Mouse (Mus musculus) embryo, embryonic 10 days (tissue): ENCODE measurements around the gene Ube2d1.

Source experiments
- DNase-seq: peaks from one replicate; pipeline ENCODE4 v3.0.0-alpha.2; 2015; ENCODE audit warnings: low spot score

Ube2d1 gene

DNA sequence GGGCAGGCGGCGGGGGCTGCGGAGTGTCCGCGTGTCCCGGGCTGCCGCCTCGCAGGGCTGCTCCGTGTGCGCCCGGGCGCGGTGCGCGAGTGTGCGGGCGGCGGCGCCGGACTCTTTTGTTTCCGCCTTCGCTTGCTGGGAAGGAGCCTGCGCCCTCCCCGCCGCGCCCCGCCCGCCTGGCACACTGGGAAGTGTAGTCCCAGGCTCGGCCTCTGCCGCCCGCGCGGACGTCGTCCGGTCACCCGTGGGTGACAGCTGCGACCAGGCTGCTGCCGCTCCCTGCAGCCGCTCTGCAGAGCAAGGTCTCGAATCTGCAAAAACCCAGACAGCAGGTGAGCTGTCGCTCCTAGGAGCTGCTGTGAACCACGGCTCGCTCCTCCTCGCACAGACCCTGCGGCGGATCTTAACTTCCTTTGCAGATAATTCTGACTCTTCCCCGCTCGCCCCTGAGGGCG lies at the start of gene Ube2d1:
Gene Ube2d1, minus strand, starts transcription at position 137 of the 455 bp plus-strand sequence.
- DNase-seq, result peak; percentile 86

DNA sequence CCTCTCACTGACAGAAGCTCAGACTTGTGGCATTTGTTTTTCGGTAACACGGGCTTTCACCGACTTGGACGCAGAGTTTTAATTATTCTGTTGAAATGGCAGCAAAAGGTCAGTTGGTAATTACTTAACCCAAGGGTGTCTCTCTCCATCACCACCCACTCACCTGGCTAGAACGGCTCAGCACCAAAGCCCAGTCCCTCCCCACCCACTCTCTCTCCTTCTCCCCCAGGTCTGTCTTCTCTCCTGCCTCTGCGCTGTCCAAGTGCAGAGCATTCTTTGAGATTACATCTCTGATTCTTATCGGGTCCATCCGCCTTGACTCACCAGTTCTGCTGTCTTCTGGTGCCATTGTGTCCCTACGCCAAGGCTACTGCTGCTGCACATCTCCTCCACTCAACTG lies 47.8 kb upstream of the Ube2d1 start:
- no peak for DNase-seq

DNA sequence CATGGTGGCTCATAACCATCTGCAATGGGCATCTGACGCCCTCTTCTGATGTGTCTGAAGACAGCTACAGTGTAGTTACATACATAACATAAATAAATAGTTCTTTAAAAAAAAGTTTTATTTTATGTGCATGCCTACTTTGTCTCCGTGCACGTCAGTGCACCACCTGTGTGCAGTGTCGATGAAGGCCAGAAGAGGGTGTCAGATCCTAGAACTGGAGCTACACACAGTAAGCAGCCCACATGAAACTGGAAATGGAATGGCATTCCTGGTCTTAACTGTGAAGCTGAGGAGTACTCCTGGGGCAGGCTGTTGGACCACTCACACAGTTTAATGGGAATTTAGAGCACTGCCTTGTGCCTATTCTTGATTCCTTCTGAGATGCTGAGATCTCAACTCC lies 47.3 kb upstream of the Ube2d1 start:
- no peak for DNase-seq

DNA sequence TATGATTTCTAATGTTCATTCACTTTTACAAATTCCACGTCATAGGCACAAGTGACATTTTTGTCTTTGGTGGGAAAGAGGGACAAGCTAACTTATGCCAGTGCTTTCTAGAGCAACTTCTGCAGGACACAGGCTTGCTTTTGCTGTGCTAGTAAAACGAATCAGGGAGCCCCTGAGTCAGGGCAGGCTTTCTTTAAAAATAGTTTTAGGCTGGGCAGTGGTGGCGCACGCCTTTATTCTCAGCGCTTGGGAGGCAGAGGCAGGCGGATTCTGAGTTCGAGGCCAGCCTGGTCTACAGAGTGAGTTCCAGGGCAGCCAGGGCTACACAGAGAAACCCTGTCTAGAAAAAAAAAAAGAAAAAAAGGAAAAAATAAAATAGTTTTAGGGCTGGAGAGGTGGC lies 46.8 kb upstream of the Ube2d1 start:
- DNase-seq, result no peak

DNA sequence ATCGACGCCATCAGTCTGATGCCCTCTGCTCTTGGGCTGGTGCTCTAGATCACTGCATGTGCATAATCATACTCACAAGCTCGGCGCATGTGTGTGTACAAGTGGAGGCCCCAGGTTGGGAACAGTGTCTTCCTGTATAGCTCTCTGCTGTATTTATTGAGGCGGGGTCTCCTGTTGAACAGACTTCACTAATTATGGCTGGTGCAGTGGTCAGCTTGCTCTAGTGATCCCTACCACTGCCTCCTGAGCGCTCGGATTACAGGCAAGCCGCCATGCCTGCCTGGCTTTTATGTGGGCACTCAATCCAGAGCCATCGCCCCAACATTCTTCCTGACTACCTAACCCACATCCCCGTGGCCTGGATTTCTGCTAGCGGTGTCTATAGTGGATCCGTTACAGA lies 45.0 kb upstream of the Ube2d1 start:
- DNase-seq, result no peak

DNA sequence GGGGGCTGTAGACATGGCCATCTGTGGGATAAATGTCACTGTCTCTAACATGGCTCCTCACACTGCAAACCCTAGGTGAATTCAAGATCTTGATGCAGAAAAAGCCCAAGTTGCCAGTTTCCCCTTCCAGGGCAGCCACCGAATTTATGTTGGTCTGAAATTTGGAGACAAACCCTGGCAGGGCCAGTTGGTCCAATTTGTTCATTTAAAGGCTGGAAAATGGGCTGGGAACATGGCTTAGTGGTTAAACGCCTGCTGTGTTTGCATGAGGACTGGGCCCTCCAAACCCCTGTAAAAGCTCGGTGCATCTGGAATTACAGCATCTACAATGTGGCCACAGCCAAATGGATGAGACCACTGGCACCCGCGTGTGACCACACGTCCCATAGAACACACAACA lies 44.2 kb upstream of the Ube2d1 start:
- DNase-seq, result no peak

DNA sequence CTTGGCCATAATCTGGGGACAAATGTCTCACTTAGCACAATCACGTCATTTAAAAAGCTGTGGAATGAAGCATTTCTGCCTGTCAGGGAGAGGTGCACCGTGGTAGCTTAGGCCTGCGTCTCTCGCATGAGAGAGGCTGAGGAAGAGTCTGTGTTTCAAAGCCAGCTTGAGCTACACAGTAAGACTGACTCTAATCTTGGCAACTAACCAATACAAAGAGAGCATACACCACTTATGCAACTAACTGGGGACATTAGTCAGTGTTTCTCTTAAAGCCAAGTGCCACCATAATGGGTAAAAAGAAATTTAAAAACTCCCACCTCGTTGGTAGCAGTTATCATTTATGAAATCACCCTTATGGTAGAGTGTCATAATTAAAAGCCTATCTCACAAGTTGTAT lies 43.8 kb upstream of the Ube2d1 start:
- no peak for DNase-seq

DNA sequence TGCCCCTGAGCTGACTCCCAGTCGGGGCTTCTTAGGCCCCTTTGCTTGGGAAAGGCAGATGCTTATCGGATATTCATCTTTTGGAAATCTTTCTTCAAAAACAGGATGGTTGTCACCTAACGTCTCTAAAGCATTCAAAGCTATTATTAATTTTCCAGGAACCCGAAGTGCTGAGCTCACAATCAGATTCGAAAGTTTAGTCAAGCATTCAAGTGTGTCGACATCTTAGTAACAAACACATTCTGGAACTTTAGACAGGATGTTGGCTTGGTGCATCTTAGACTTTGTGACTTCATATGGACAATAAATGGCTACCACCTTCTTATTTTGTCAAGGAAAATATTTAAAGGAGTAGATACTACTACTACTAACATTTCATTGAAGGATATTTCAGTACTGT lies 43.3 kb upstream of the Ube2d1 start:
- no peak for DNase-seq

DNA sequence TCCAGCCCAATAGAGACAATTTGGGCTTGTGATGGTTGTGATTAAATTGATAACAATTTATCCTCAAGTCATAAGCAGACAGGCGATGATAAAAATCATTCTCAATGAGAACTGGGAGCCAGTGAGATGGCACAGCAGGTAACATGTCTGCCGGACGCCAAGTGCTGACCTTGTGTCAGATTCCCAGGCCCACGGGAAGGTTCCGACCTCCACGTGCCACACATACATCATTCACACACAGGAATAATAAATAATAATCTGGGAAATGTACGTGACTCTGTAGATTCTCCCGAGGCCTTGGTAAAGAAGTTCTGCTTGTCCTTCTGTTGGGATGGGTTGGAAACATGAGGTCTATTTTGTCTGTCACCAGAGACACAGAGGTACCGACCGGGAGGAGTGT lies 42.3 kb upstream of the Ube2d1 start:
- no peak for DNase-seq

DNA sequence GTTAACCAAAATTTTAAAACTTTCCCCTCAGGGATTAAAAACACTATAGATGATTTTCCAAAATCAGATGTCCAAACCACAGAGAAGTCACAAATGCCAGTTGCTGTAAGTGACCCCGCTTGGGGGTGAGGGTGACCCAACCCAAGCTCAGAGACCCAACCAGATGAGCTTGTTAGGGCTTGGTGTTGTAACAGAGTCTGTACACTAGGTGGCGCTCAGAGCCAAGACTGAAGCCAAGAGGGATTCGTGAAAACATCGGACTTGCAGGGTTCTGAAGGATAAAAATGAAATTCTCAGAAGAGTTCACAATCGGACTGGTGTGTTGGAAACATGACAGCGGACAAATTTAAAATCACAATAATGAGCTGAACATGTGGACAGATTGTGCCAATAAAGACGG lies 41.7 kb upstream of the Ube2d1 start:
- peak; percentile 90 for DNase-seq

DNA sequence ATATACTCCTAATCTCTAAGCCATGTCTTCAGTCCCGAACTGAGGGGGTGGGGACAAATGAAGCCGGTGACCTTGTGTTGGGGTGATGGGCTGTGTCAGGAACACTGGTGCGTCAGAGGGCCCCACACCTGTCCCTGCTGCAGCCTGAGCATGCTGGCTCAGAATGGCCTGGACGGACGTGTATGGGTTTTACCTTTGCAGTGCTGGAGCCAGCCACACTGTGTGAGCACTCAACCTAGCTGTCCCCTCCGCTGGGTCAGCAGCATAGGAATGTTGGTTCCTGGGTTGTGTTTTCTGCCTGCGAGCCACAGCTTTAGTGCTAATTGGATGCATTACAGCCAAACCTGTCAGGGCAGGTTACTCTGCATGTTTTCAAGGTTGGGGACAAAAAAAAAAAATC lies 41.1 kb upstream of the Ube2d1 start:
- no peak for DNase-seq

DNA sequence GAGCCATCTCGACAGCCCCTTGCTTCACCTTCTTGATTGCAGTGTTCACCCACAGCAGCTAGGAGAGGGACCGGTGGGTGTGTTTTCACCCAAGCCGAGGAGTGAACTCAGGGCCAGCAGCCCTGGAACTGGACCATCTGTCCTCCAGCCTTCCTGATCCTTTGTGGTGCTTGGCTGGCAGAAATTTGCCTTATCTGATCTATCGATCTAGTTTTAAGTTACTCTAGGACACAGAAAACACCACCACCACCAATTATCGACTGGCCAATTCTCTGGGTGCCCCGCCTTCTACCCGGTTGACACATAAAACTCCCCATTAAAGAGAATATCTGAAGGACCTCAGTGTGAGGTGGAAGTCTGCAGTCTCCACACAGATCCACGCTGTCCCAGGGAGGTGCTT lies 38.6 kb upstream of the Ube2d1 start:
- DNase-seq, result no peak

DNA sequence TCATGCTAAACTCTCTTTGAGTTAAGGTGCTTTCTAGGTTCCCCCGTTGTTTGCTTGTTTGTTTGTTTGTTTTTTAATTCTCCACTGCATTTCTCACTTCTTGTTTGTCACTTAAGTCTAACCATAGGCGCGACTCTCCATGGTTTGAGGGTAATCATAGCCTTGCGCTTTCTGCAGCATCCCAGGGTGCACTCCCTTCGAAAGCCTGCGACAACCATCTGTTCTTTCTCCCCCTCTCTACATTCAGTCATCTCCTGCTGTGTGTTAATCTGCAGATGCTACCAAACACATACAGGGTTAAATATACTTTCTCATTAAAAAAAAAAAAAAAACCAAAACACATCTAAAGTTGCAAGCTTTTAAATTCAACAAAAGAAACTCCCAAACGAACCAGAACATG lies 31.4 kb upstream of the Ube2d1 start:
- DNase-seq, result no peak

DNA sequence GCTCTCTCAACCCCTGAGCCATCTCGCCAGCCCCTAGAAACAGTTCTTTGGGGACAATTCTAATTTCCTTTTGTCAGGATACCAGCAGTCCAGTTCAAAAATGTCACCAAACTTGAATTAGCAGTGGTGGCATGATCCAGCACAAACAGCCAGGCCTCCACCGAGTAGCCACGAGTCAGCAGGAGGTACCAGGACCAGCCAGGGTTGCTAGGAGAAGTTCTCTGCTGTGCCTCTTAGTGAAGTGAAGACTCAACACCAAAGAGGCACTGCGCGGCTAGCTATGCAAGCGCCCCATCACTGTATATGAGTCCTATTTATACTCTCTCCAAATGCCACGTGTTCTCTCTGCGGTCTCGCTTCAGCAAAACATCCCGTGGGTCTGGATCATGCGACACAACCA lies 31.0 kb upstream of the Ube2d1 start:
- no peak for DNase-seq

DNA sequence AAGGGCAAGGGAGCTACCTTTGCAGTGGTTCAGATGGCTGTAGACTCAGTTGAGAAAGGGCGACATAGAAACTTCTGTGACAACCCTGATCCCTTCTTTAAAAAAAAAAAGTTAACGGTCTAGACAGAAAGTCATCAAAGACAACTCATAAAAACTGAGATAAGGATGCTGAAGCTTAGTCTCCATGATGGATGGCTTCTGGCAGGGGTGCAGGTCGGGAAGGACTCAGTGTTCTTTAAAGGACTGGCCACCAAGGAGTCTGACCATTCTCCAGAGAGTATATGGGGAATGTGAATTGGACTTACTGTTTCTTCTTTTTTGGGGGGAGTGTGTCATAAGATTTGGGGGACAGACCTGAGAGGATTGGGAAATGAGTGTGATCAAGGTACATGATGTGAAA lies 29.5 kb upstream of the Ube2d1 start:
- no peak for DNase-seq

DNA sequence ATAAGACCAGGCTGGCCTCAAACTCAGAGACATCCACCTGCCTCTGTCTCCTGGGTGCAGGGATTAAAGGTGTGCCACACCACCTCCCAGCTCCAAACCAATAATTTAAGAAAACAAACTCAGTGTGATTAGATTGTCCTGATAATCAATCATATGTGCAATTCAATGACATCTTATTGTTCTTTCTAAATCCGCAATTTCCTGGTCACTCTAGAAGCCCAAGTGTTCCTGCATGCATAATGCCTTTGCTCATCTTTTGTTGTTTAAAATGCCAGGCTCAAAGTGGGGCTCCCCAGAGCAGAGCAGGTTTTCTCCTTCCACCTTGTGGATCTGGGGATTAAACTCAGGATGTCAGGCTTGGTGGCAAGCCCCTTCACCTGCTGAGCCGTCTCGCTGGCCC lies 25.2 kb upstream of the Ube2d1 start:
- DNase-seq, result no peak

DNA sequence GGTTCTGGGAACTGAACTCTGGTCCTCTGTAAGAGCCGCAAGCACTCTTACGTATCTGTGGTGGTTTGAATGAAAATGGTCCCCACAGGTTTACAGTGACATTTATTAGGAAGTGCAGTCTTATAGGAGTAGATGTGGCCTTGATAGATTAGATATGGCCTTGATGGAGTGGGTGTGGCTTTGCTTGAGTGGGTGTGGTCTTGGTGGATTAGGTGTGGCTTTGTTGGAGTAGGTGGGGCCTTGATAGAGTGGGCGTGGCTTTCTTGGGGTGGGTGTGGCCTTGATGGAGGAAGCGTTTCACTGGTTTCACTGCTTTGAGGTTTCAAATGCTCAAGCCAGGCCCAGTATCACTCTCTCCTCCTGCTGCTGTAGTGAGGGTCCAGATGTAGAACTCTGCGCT lies 23.1 kb upstream of the Ube2d1 start:
- no peak for DNase-seq

DNA sequence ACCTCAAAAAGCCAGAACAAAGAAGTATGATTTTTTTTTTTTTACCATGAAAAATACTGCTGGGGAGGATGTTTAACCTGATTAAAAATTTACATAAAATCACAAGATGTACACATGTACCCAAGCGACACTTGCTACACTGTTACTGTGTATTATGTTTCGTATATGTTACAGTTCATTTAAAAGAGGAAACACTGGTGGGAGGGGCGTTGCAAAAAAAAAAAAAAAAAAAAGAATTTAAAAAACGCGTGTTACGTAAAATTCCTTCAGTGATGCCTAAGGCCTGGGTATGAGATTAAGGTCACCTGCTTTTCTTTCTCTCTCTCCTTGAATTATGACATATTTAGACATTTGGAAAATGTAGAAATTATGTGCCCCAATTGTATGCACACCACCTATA lies 21.7 kb upstream of the Ube2d1 start:
- DNase-seq, result no peak

DNA sequence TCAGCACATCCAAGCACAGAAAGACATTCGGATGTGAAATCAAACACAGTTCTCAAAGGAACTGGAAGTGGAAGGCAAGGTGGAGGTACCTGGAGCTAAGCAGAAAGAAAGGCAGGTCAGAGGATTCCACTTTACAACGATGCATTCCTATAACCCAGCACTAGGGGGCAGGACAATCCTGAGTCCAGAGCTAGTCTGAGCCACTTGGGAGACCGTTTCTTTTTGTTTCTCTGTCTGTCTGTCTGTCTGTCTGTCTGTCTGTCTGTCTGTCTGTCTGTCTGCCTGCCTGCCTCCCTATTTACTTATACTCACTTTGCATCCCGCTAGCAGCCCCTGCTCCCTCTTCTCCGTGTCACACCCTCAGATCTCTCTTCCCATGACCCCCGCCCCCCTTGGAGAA lies 21.1 kb upstream of the Ube2d1 start:
- peak; percentile 79 for DNase-seq

DNA sequence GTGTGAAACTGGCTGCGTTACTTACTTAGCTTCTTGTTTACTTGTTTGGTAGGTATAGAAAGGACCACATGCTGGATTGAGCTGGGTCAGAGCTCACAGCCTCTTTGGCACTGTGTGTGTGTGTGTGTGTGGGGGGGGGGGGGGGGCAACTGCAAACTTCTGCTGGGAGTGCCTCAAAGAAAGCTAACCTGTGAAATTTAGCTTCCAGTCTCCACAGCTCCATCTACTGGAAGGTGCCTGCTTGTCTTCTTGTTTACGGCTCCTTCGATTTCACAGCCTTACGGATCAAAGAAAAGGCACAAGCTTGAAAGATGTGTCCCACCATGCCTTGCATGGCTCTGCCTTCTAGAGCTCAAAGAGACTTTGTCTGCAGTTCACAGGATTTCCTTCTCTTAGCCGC lies 17.4 kb upstream of the Ube2d1 start:
- DNase-seq, result peak; percentile 66

DNA sequence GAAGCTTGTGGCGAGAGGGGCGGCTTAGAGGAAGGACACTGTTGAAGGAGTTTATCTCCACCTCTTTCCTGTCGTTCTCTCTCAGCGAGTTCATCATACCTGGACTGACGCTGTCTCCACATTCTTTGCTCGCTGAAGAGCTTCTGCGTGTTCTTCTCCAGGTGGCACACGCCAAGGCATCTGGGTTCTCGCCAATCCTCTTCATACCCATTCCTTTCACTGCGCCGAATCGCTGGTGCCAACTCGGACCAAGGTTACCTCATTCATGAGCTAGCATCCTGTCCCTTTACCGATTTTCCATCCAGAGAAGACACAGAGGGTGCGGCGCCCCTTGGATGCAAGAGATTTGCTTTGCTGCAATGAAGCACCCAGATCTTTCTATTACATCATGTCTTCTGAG lies 15.1 kb upstream of the Ube2d1 start:
- DNase-seq, result no peak

DNA sequence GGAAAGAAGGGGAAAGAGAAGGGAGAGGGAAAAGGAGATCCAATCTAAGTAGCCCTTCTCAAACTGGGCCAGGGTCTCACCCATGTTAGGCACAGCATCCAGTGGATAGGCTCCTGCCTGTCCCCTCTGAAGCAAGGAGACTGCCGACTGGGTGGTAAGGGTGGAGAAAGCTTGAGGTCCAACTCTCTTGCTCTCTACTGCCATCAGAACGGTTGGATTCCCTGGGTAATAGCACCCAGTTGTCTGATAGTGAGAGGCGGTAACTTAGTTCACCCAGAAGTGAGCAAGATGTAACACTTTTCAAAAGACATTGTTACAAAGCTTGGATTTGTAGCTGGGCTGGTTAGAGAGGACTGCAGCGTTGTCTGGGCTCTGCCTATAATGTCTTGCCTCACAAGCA lies 8.2 kb upstream of the Ube2d1 start:
- DNase-seq, result no peak

DNA sequence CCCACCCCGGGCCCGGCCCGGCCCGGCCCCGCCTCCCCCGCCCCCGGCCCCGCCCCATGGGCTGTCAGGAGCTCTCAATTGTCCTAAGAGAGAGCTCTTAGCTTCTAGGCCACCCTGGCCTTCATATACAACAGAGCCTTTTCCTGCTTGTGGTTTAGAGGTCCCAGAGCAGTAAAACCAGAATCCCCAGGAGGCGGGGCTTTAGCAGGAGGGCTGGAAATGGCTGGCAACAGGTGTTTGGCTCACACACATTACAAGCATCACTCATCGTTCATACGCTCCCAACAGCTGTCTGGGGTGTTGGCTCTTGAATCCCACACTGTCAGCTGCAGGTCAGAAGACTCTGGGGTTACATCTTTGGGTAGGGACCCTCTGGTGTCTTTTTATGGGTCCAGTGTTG lies 7.2 kb upstream of the Ube2d1 start:
- DNase-seq, result no peak

DNA sequence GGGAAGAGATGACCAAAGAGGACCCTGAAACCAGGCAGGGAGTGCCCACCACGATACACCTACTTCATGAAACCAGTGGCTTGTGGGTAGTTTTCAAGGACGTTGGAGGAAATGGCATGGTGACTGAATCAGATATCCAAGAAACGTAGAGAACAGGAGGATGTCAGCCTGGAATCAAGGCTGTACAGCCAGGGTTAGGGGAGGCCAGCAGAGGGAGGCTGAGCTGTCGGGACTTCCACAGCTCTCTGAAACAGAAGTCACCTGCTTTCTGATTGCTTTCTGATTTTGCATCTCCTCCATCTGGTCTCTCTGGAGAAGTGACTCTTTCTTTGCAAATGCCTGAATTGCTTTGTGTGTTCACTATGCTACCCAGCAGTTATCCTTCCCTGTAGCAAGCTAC lies 6.7 kb upstream of the Ube2d1 start:
- DNase-seq, result no peak

DNA sequence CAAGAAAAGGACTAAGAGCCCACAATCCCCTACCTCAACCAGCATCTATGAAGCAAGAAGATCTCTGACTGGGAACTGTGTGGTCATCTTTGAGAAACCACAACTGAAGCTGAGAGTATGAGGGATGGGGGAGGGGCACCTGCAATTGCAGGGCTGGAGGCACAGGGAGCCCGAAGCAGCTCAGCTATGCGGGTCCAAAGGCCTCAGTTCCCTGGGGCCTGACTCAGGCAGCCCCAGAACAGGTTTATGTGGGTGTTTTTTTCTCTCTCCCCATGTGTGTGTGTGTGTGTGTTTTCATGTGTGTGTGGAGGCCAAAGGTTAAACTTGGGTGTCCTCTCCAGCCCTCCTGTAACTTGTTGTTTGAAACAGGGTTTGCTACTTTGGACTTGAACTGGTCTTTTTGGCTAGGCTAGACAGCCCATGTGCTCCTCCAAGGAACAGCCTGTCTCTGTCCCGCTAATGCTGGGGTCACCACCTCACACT lies 6.2 kb upstream of the Ube2d1 start:
- no peak for DNase-seq
